Mouse (Mus musculus): Measurements from ENCODE around the gene Nt5c1a. TPM values are rescaled to one million over a fixed set of nuclear protein-coding genes. Genes with fewer than 3 reads are reported as not detected.

The Nt5c1a gene
- total RNA-seq, 2 experiments from 2014 or later: 14.5 to 15.2 TPM

GRCm38 (mm10) chr4:123183239-123184056 lies 17.9 kb upstream of the Nt5c1a start:
- TF ChIP-seq CTCF (conservative IDR thresholded peaks at IDR 0.05): 0 out of 2 replicates have a peak, but pooled peaks have one; percentile 6
- H3K27ac ChIP-seq: peak overlapping the region; percentile 97
- peak overlapping the region; percentile 67 for H3K4me3 ChIP-seq
- peak; percentile 86 to 92 for DNase-seq (ENCODE audit: low spot score in 2 of 2)

- TF ChIP-seq CTCF (conservative IDR thresholded peaks at IDR 0.05): no peak
- peak; percentile 54 to 74 for DNase-seq (ENCODE audit: low spot score in 2 of 2)
- Histone ChIP-seq H3K4me3 (peak overlapping the region; percentile 67), H3K27ac (peak overlapping the region; percentile 97)
Measured at GRCm38 (mm10) chr4:123184816-123185215, 16.5 kb upstream of the Nt5c1a start.

GRCm38 (mm10) chr4:123192336-123192735 lies 9.0 kb upstream of the Nt5c1a start:
- Histone ChIP-seq H3K27ac (no peak overlapping the region), H3K4me3 (no peak overlapping the region)
- no peak for DNase-seq (ENCODE audit: low spot score in 2 of 2)
- TF ChIP-seq CTCF (conservative IDR thresholded peaks at IDR 0.05): no peak

- Histone ChIP-seq H3K27ac (no peak overlapping the region; the same call in 1 of the 2 replicates), H3K4me3 (no peak overlapping the region)
- no peak for DNase-seq (ENCODE audit: low spot score in 2 of 2)
- TF ChIP-seq CTCF (conservative IDR thresholded peaks at IDR 0.05): no peak
Measured at GRCm38 (mm10) chr4:123193791-123194190, 7.5 kb upstream of the Nt5c1a start.

- DNase-seq (ENCODE audit: low spot score in 2 of 2): no peak
- Histone ChIP-seq H3K4me3 (no peak overlapping the region), H3K27ac (no peak overlapping the region)
- TF ChIP-seq CTCF (conservative IDR thresholded peaks at IDR 0.05): no peak
Measured at GRCm38 (mm10) chr4:123196695-123197094, 4.6 kb upstream of the Nt5c1a start.

- TF ChIP-seq CTCF (conservative IDR thresholded peaks at IDR 0.05): peak; percentile 97
- H3K27ac ChIP-seq: peak overlapping the region; percentile 88
- peak overlapping the region; percentile 53 for H3K4me3 ChIP-seq
- peak; percentile 70 to 82 for DNase-seq (ENCODE audit: low spot score in 2 of 2)
Measured at GRCm38 (mm10) chr4:123200771-123201185, 526 bp upstream of the Nt5c1a start.

- Histone ChIP-seq H3K27ac (peak overlapping the region; percentile 88; the same call in 1 of the 2 replicates), H3K4me3 (peak overlapping the region; percentile 53)
- no peak for DNase-seq (ENCODE audit: low spot score in 2 of 2)
- no peak for TF ChIP-seq CTCF (conservative IDR thresholded peaks at IDR 0.05)
Measured at GRCm38 (mm10) chr4:123202094-123202420, 753 bp downstream of the Nt5c1a start.

- TF ChIP-seq CTCF (conservative IDR thresholded peaks at IDR 0.05): no peak
- H3K4me3 ChIP-seq: no peak overlapping the region
- no peak for DNase-seq (ENCODE audit: low spot score in 2 of 2)
Measured at GRCm38 (mm10) chr4:123207337-123207736, 6.0 kb downstream of the Nt5c1a start.

GRCm38 (mm10) chr4:123210996-123211395 lies 9.7 kb downstream of the Nt5c1a start:
- Histone ChIP-seq H3K4me3 (no peak overlapping the region), H3K27ac (no peak overlapping the region; the same call in 1 of the 2 replicates)
- peak; percentile 28; the same call in 1 of the 2 replicates for TF ChIP-seq CTCF (conservative IDR thresholded peaks at IDR 0.05)
- no peak for DNase-seq (ENCODE audit: low spot score in 2 of 2)

More at GRCm38 (mm10) chr4:123207337-123207736, 6.0 kb downstream of the Nt5c1a start:
- H3K27ac ChIP-seq: no peak overlapping the region

- DNase-seq (ENCODE audit: low spot score in 2 of 2): no peak
Measured at GRCm38 (mm10) chr4:123211453-123211852, 10.1 kb downstream of the Nt5c1a start.

GRCm38 (mm10) chr4:123212330-123212729 lies 11.0 kb downstream of the Nt5c1a start:
- DNase-seq (ENCODE audit: low spot score in 2 of 2): no peak
- no peak for TF ChIP-seq CTCF (conservative IDR thresholded peaks at IDR 0.05)
- no peak overlapping the region for H3K4me3 ChIP-seq
- no peak overlapping the region for H3K27ac ChIP-seq

More at GRCm38 (mm10) chr4:123211453-123211852, 10.1 kb downstream of the Nt5c1a start:
- no peak for TF ChIP-seq CTCF (conservative IDR thresholded peaks at IDR 0.05)
- Histone ChIP-seq H3K27ac (no peak overlapping the region), H3K4me3 (no peak overlapping the region)

- no peak for DNase-seq (ENCODE audit: low spot score in 2 of 2)
- no peak overlapping the region for H3K27ac ChIP-seq
- TF ChIP-seq CTCF (conservative IDR thresholded peaks at IDR 0.05): no peak
- H3K4me3 ChIP-seq: no peak overlapping the region
Measured at GRCm38 (mm10) chr4:123213975-123214374, 12.7 kb downstream of the Nt5c1a start.

- no peak overlapping the region for H3K4me3 ChIP-seq
- no peak for TF ChIP-seq CTCF (conservative IDR thresholded peaks at IDR 0.05)
- H3K27ac ChIP-seq: no peak overlapping the region
- no peak for DNase-seq (ENCODE audit: low spot score in 2 of 2)
Measured at GRCm38 (mm10) chr4:123215367-123215766, 14.1 kb downstream of the Nt5c1a start.

- peak in 1 of 2 experiments; percentile 49 for DNase-seq (ENCODE audit: low spot score in 2 of 2)
- peak; percentile 98 for TF ChIP-seq CTCF (conservative IDR thresholded peaks at IDR 0.05)
- H3K4me3 ChIP-seq: no peak overlapping the region
Measured at GRCm38 (mm10) chr4:123216782-123217181, 15.5 kb downstream of the Nt5c1a start.

More at GRCm38 (mm10) chr4:123216782-123217181, 15.5 kb downstream of the Nt5c1a start:
- no peak overlapping the region for H3K27ac ChIP-seq
